Mouse (Mus musculus) kidney, adult 2 months (tissue): ENCODE measurements around the gene Gadl1.

Source experiments
- CTCF ChIP-seq: fragments of 200-500 bp; conservative IDR thresholded peaks from 2 replicates; pipeline ENCODE4 v1.5.1; 2011; ENCODE audit warnings: low read depth, mild to moderate bottlenecking, control low read depth, low read length, moderate library complexity, mixed read lengths; ENCODE audit not compliant: insufficient read depth, insufficient read length
- POLR2A ChIP-seq: fragments of 200-500 bp; IDR thresholded peaks from one replicate; pipeline ENCODE4 v1.6.1; 2011; ENCODE audit warnings: low read depth, low read length, control low read depth

- TF ChIP-seq CTCF (no peak), POLR2A (no peak)
Measured at GRCm38 (mm10) chr9:115978478-115978877, 69.2 kb downstream of the Gadl1 start.
